Mouse (Mus musculus): Measurements from ENCODE around the gene Pde1c. TPM values are rescaled to one million over a fixed set of nuclear protein-coding genes. Genes with fewer than 3 reads are reported as not detected.

The Pde1c gene
- polyA plus RNA-seq, 1 experiment from 2014 or later, result 0.97 TPM

- no peaks in the 10 kb centered on the region for H3K27me3 ChIP-seq (ENCODE audit: insufficient read depth, low read length)
- H3K4me2 ChIP-seq (replicated peaks; ENCODE audit: low read depth, low read length), result no peak overlapping the region
- WGBS, result 81% methylated on average over 3 of the region's 3 CpGs
- no peaks in the 10 kb centered on the region for H3K4me1 ChIP-seq (ENCODE audit: insufficient read depth, low read length)
- no peaks in the 10 kb centered on the region for H3K9me3 ChIP-seq (ENCODE audit: low read length)
- H3K27ac ChIP-seq (ENCODE audit: low read length), result no peak overlapping the region
- no peak overlapping the region for H3K4me3 ChIP-seq (ENCODE audit: low read length)
- no peak for ATAC-seq (ENCODE audit: low FRiP score, low TSS enrichment)
- H3K9ac ChIP-seq (replicated peaks; ENCODE audit: low read length), result no peak overlapping the region
- H3K36me3 ChIP-seq (ENCODE audit: insufficient read depth, low read length), result no peaks in the 10 kb centered on the region
Observed at GRCm38 (mm10) chr6:56555848-56556247, 13.1 kb downstream of the Pde1c start.

DNA sequence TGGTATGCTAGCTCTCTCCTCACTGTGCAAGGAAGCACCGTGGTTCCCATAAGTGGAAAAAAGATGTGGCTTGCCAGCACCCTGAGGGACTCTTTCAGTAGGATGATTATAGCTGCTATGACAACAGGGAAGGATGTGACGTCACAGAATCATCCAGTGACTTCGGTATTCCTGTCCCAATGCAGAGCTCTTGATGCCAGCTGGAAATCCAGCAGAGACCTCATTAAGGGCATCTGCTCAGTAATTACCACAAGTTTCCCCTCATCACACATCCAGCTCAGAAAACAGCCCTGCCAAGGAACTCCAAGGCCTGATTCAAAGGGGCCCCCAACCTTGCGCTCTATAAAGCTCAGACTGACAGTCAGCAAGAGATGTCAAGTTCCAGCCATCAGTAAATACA lies 13.5 kb downstream of the Pde1c start:
- 58% methylated on average over 4 of the region's 4 CpGs for WGBS
- Histone ChIP-seq H3K27me3 (ENCODE audit: insufficient read depth, low read length) (no peaks in the 10 kb centered on the region), H3K4me3 (ENCODE audit: low read length) (no peak overlapping the region), H3K9me3 (ENCODE audit: low read length) (no peaks in the 10 kb centered on the region), H3K9ac (replicated peaks; ENCODE audit: low read length) (no peak overlapping the region), H3K4me1 (ENCODE audit: insufficient read depth, low read length) (no peaks in the 10 kb centered on the region), H3K4me2 (replicated peaks; ENCODE audit: low read depth, low read length) (no peak overlapping the region), H3K27ac (ENCODE audit: low read length) (no peak overlapping the region), H3K36me3 (ENCODE audit: insufficient read depth, low read length) (no peaks in the 10 kb centered on the region)
- no peak for ATAC-seq (ENCODE audit: low FRiP score, low TSS enrichment)

DNA sequence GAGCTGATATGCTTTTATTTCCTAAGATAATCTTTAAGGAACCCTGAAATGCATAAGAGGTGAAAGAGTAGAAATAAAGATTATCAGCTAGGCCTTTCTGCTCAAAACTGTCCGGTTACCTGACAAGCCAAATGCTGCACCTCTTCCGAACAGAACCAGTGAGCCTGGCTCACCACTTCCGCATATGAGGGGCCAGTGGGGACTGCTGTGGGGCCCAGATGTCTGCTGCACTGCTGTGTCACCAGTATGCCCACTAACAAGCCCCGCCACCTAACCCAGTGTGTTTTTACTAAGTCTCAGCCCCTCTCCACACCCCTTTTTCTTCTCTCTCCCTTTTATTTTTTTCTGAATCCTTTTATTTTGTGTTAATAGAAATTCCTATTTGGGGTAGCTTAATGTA lies 17.9 kb downstream of the Pde1c start:
- ATAC-seq (ENCODE audit: low FRiP score, low TSS enrichment), result no peak
- Histone ChIP-seq H3K27ac (ENCODE audit: low read length) (no peak overlapping the region), H3K9ac (replicated peaks; ENCODE audit: low read length) (no peak overlapping the region), H3K36me3 (ENCODE audit: insufficient read depth, low read length) (no peaks in the 10 kb centered on the region), H3K4me1 (ENCODE audit: insufficient read depth, low read length) (no peaks in the 10 kb centered on the region), H3K9me3 (ENCODE audit: low read length) (no peaks in the 10 kb centered on the region), H3K27me3 (ENCODE audit: insufficient read depth, low read length) (no peaks in the 10 kb centered on the region; the same call in 1 of the 2 replicates), H3K4me2 (replicated peaks; ENCODE audit: low read depth, low read length) (no peak overlapping the region), H3K4me3 (ENCODE audit: low read length) (no peak overlapping the region)
- WGBS, result 82% methylated on average over 4 of the region's 4 CpGs

GRCm38 (mm10) chr6:56540247-56540646 lies 28.7 kb downstream of the Pde1c start:
- no peaks in the 10 kb centered on the region for H3K4me1 ChIP-seq (ENCODE audit: insufficient read depth, low read length)
- 71% methylated on average over 5 of the region's 5 CpGs for WGBS
- ATAC-seq (ENCODE audit: low FRiP score, low TSS enrichment), result no peak

GRCm38 (mm10) chr6:56534653-56535052 lies 34.2 kb downstream of the Pde1c start:
- Histone ChIP-seq H3K4me2 (replicated peaks; ENCODE audit: low read depth, low read length) (no peak overlapping the region), H3K9me3 (ENCODE audit: low read length) (no peaks in the 10 kb centered on the region), H3K27me3 (ENCODE audit: insufficient read depth, low read length) (no peaks in the 10 kb centered on the region), H3K4me1 (ENCODE audit: insufficient read depth, low read length) (no peaks in the 10 kb centered on the region), H3K27ac (ENCODE audit: low read length) (no peak overlapping the region), H3K36me3 (ENCODE audit: insufficient read depth, low read length) (no peaks in the 10 kb centered on the region), H3K4me3 (ENCODE audit: low read length) (no peak overlapping the region), H3K9ac (replicated peaks; ENCODE audit: low read length) (no peak overlapping the region)
- no peak for ATAC-seq (ENCODE audit: low FRiP score, low TSS enrichment)

More at GRCm38 (mm10) chr6:56540247-56540646, 28.7 kb downstream of the Pde1c start:
- Histone ChIP-seq H3K9ac (replicated peaks; ENCODE audit: low read length) (no peak overlapping the region), H3K36me3 (ENCODE audit: insufficient read depth, low read length) (no peaks in the 10 kb centered on the region), H3K27me3 (ENCODE audit: insufficient read depth, low read length) (no peaks in the 10 kb centered on the region), H3K4me2 (replicated peaks; ENCODE audit: low read depth, low read length) (no peak overlapping the region), H3K27ac (ENCODE audit: low read length) (no peak overlapping the region), H3K4me3 (ENCODE audit: low read length) (no peak overlapping the region), H3K9me3 (ENCODE audit: low read length) (no peaks in the 10 kb centered on the region)

GRCm38 (mm10) chr6:56532257-56532656 lies 36.6 kb downstream of the Pde1c start:
- Histone ChIP-seq H3K9me3 (ENCODE audit: low read length) (no peaks in the 10 kb centered on the region), H3K27ac (ENCODE audit: low read length) (no peak overlapping the region), H3K4me1 (ENCODE audit: insufficient read depth, low read length) (no peaks in the 10 kb centered on the region), H3K9ac (replicated peaks; ENCODE audit: low read length) (no peak overlapping the region), H3K4me3 (ENCODE audit: low read length) (no peak overlapping the region), H3K27me3 (ENCODE audit: insufficient read depth, low read length) (no peaks in the 10 kb centered on the region), H3K36me3 (ENCODE audit: insufficient read depth, low read length) (no peaks in the 10 kb centered on the region), H3K4me2 (replicated peaks; ENCODE audit: low read depth, low read length) (no peak overlapping the region)
- WGBS, result 76% methylated on average over 2 of the region's 2 CpGs
- ATAC-seq (ENCODE audit: low FRiP score, low TSS enrichment), result no peak

GRCm38 (mm10) chr6:56523938-56524866 lies 44.7 kb downstream of the Pde1c start:
- Histone ChIP-seq H3K27ac (ENCODE audit: low read length) (no peak overlapping the region), H3K4me2 (replicated peaks; ENCODE audit: low read depth, low read length) (no peak overlapping the region), H3K9ac (replicated peaks; ENCODE audit: low read length) (no peak overlapping the region), H3K4me1 (ENCODE audit: insufficient read depth, low read length) (no peaks in the 10 kb centered on the region), H3K27me3 (ENCODE audit: insufficient read depth, low read length) (no peaks in the 10 kb centered on the region), H3K36me3 (ENCODE audit: insufficient read depth, low read length) (no peaks in the 10 kb centered on the region), H3K4me3 (ENCODE audit: low read length) (no peak overlapping the region), H3K9me3 (ENCODE audit: low read length) (no peaks in the 10 kb centered on the region)
- no peak for ATAC-seq (ENCODE audit: low FRiP score, low TSS enrichment)
- WGBS, result 87% methylated on average over 6 of the region's 6 CpGs

- H3K27ac ChIP-seq (ENCODE audit: low read length), result no peak overlapping the region
- H3K36me3 ChIP-seq (ENCODE audit: insufficient read depth, low read length), result no peaks in the 10 kb centered on the region
- H3K9me3 ChIP-seq (ENCODE audit: low read length), result no peaks in the 10 kb centered on the region
- H3K27me3 ChIP-seq (ENCODE audit: insufficient read depth, low read length), result no peaks in the 10 kb centered on the region
- ATAC-seq (ENCODE audit: low FRiP score, low TSS enrichment), result no peak
- H3K4me2 ChIP-seq (replicated peaks; ENCODE audit: low read depth, low read length), result no peak overlapping the region
- no peaks in the 10 kb centered on the region for H3K4me1 ChIP-seq (ENCODE audit: insufficient read depth, low read length)
- H3K4me3 ChIP-seq (ENCODE audit: low read length), result no peak overlapping the region
- WGBS, result 70% methylated on average over 5 of the region's 5 CpGs
- no peak overlapping the region for H3K9ac ChIP-seq (replicated peaks; ENCODE audit: low read length)
Observed at GRCm38 (mm10) chr6:56489161-56489560, 79.7 kb downstream of the Pde1c start.

GRCm38 (mm10) chr6:56485078-56485477 lies 83.8 kb downstream of the Pde1c start:
- Histone ChIP-seq H3K4me1 (ENCODE audit: insufficient read depth, low read length) (no peaks in the 10 kb centered on the region), H3K4me3 (ENCODE audit: low read length) (no peak overlapping the region), H3K27ac (ENCODE audit: low read length) (no peak overlapping the region), H3K36me3 (ENCODE audit: insufficient read depth, low read length) (no peaks in the 10 kb centered on the region), H3K4me2 (replicated peaks; ENCODE audit: low read depth, low read length) (no peak overlapping the region), H3K9me3 (ENCODE audit: low read length) (no peaks in the 10 kb centered on the region), H3K27me3 (ENCODE audit: insufficient read depth, low read length) (no peaks in the 10 kb centered on the region), H3K9ac (replicated peaks; ENCODE audit: low read length) (no peak overlapping the region)
- WGBS, result 66% methylated on average over 3 of the region's 3 CpGs
- ATAC-seq (ENCODE audit: low FRiP score, low TSS enrichment), result no peak

- Histone ChIP-seq H3K9ac (replicated peaks; ENCODE audit: low read length) (no peak overlapping the region), H3K4me1 (ENCODE audit: insufficient read depth, low read length) (no peaks in the 10 kb centered on the region), H3K4me2 (replicated peaks; ENCODE audit: low read depth, low read length) (no peak overlapping the region), H3K27me3 (ENCODE audit: insufficient read depth, low read length) (no peaks in the 10 kb centered on the region), H3K27ac (ENCODE audit: low read length) (no peak overlapping the region), H3K4me3 (ENCODE audit: low read length) (no peak overlapping the region), H3K9me3 (ENCODE audit: low read length) (no peaks in the 10 kb centered on the region), H3K36me3 (ENCODE audit: insufficient read depth, low read length) (no peaks in the 10 kb centered on the region)
- 2% methylated on average over 6 of the region's 6 CpGs for WGBS
- no peak for ATAC-seq (ENCODE audit: low FRiP score, low TSS enrichment)
Observed at GRCm38 (mm10) chr6:56480914-56481482, 87.9 kb downstream of the Pde1c start.

Measured in kidney, embryonic 16.5 days (tissue).